Mouse (Mus musculus) kidney, embryonic 16.5 days (tissue): Measurements from ENCODE around the gene Apaf1. TPM values are rescaled to one million over a fixed set of nuclear protein-coding genes. Genes with fewer than 3 reads are reported as not detected.

ENCODE experiments used
- ATAC-seq: fragments of 200-750 bp; cut with Nextera tagmentation; 2 replicates; pipeline ENCODE4 v1.8.0; 2017; ENCODE audit warnings: moderate TSS enrichment; ENCODE audit not compliant: low FRiP score, low TSS enrichment
- H3K27ac ChIP-seq: fragments of 300-500 bp; sonication (generic); 2 replicates; pipeline ENCODE4 v1.5.1; 2014; ENCODE audit warnings: low read length
- H3K27me3 ChIP-seq: fragments of 300-500 bp; sonication (generic); 2 replicates; pipeline ENCODE4 v1.6.1; 2014; ENCODE audit warnings: low read length, control low read depth, mixed read lengths; ENCODE audit not compliant: insufficient read depth
- H3K36me3 ChIP-seq: fragments of 300-500 bp; sonication (generic); 2 replicates; pipeline ENCODE4 v1.6.1; 2014; ENCODE audit warnings: low read length, control low read depth, mixed read lengths; ENCODE audit not compliant: insufficient read depth
- H3K4me1 ChIP-seq: fragments of 300-500 bp; sonication (generic); 2 replicates; pipeline ENCODE4 v1.6.1; 2014; ENCODE audit warnings: low read length, control low read depth, mixed read lengths; ENCODE audit not compliant: insufficient read depth
- H3K4me2 ChIP-seq: fragments of 300-500 bp; sonication (generic); replicated peaks from 2 replicates; pipeline ENCODE4 v1.6.1; 2014; ENCODE audit warnings: low read depth, low read length
- H3K4me3 ChIP-seq: fragments of 300-500 bp; sonication (generic); 2 replicates; pipeline ENCODE4 v1.5.1; 2014; ENCODE audit warnings: mild to moderate bottlenecking, low read length
- H3K9ac ChIP-seq: fragments of 300-500 bp; sonication (generic); replicated peaks from 2 replicates; pipeline ENCODE4 v1.6.1; 2014; ENCODE audit warnings: low read length
- H3K9me3 ChIP-seq: fragments of 300-500 bp; sonication (generic); 2 replicates; pipeline ENCODE4 v1.6.1; 2016; ENCODE audit warnings: low read length, control low read depth
- WGBS: fragments of 180-500 bp; shearing (Covaris S2); extraction: QIAGEN DNeasy Blood & Tissue Kit; methylation state at CpG from one replicate; pipeline ENCODE4 v1.1.7; 2014; 5-methylcytosine and 5-hydroxymethylcytosine counted together
- polyA plus RNA-seq: library from polyadenylated mRNA; unstranded; fragments of >200 nt; fragmentation: Nextera tagmentation; extraction: Ambion mirVana; gene quantifications from 2 replicates; pipeline ENCODE4 v1.2.1, GENCODE M21; 2015

Apaf1 gene
- polyA plus RNA-seq, 1 experiment from 2014 or later: 15.8 TPM

DNA sequence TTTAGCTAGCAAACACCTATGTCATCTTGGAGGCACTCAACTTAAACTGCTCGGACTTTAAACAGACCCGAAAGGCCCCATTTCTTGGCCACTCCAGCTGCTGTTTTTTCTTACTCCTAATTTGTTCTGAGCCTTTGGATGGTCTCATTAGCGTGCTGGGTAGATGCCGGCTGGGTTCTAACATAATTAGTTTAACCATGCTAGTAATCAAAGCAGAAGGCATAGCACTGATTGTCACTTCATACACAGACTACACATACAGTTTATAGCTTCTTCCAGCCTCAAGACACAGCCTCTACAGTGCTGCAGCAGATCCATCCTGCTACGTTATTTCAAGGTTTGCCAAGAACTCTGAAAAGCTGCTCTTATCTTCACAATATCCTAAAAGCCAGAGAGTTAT lies 88.7 kb downstream of the Apaf1 start:
- no peak overlapping the region for H3K4me3 ChIP-seq
- no peaks in the 10 kb centered on the region for H3K27me3 ChIP-seq
- H3K9me3 ChIP-seq: no peaks in the 10 kb centered on the region
- peaks cover 18% of the 10 kb centered on the region for H3K36me3 ChIP-seq
- 86% methylated on average over 5 of the region's 5 CpGs for WGBS
- peaks cover 4% of the 10 kb centered on the region; the same call in 1 of the 2 replicates for H3K4me1 ChIP-seq
- no peak overlapping the region for H3K27ac ChIP-seq
- H3K4me2 ChIP-seq: no peak overlapping the region
- ATAC-seq: no peak
- H3K9ac ChIP-seq: no peak overlapping the region

DNA sequence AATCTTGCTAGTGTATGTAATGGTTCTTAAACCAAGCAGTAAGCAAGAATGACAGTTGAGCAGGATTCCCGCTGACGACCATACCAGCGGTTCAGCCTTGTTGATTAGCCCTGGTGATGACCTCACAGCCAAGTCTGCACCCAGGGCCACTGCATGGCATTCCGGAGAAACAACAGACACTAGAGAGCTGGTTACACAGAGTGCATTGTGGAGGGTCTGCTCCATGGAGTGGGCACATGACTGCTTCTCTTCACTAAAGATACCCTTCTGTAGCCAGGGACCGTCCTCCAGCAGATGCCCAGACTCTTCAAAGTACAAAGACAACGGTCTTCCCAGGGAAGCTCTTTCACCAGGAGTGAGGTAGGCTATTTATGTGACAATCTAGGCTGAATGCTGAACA lies 90.3 kb downstream of the Apaf1 start:
- ATAC-seq: no peak
- 94% methylated on average over 6 of the region's 6 CpGs for WGBS
- H3K4me2 ChIP-seq: no peak overlapping the region
- H3K27me3 ChIP-seq: no peaks in the 10 kb centered on the region
- H3K9ac ChIP-seq: no peak overlapping the region
- H3K4me3 ChIP-seq: no peak overlapping the region
- no peaks in the 10 kb centered on the region for H3K4me1 ChIP-seq
- H3K36me3 ChIP-seq: peaks cover 18% of the 10 kb centered on the region
- no peaks in the 10 kb centered on the region for H3K9me3 ChIP-seq
- no peak overlapping the region for H3K27ac ChIP-seq

DNA sequence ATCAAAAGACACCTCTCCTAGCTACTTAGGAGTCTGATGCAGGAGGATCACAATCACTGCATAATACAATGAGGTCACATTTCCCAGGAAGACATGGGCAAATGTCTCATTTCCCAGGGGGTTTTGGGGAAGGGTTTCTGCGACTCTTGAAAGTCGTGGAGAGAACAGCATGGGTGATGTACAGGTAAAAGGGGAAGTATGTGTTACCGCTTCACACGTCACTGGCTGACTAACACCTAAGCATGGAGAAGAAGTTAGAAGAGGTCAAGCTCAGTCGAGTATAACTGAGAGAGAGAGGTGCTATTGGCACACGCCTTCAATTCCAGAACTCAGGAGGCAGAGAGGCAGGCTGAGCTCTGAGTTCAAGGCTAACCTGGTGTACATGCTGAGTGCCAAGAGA lies 92.2 kb downstream of the Apaf1 start:
- no peak overlapping the region for H3K27ac ChIP-seq
- H3K27me3 ChIP-seq: no peaks in the 10 kb centered on the region
- H3K4me2 ChIP-seq: no peak overlapping the region
- peaks cover 6% of the 10 kb centered on the region for H3K36me3 ChIP-seq
- 87% methylated on average over 6 of the region's 6 CpGs for WGBS
- H3K9ac ChIP-seq: no peak overlapping the region
- H3K4me1 ChIP-seq: no peaks in the 10 kb centered on the region
- no peaks in the 10 kb centered on the region for H3K9me3 ChIP-seq
- no peak for ATAC-seq
- no peak overlapping the region for H3K4me3 ChIP-seq

DNA sequence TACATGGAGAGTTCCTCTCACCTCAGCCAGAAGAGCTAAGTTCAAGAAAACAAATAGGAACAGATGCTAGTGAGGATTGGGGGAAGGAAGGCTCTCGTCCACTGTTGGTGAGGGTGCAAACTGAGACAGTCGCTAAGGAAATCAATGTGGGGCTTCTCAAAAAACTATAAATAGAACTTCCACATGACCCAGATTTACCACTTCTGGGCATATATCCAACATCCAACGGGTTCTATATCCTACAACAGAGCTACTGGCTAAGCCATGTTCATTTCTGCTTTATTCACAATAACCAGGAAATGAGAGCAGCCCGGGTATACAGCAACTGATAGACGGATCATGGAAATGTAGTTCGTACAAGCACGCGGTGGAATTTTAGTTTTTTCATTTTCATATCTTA lies 99.5 kb downstream of the Apaf1 start:
- H3K9ac ChIP-seq: no peak overlapping the region
- ATAC-seq: peak; percentile 49; the same call in 1 of the 2 replicates
- 65% methylated on average over 8 of the region's 8 CpGs for WGBS
- H3K4me1 ChIP-seq: no peaks in the 10 kb centered on the region
- H3K9me3 ChIP-seq: no peaks in the 10 kb centered on the region
- no peak overlapping the region for H3K4me3 ChIP-seq
- H3K4me2 ChIP-seq: no peak overlapping the region
- peaks cover 6% of the 10 kb centered on the region; the same call in 1 of the 2 replicates for H3K36me3 ChIP-seq
- no peaks in the 10 kb centered on the region for H3K27me3 ChIP-seq
- H3K27ac ChIP-seq: no peak overlapping the region

DNA sequence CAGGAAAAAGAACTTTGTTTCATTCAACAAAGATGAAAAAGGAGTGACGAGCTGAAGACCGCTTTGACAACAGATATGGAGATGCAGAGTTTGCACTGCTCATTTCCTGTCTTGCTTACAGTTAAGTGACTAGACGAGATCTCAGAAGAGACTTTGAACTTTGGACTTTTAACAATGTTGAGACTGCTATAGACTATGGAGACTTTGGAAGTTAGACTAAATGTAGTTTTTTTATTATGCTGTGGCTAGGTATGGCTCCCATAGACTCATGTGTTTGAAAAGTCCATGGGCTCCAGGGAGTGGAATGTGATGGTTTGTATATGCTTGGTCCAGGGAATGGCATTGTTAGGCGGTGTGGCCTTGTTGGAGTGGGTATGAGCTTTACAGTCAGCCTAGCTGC lies 100.8 kb downstream of the Apaf1 start:
- H3K9me3 ChIP-seq: no peaks in the 10 kb centered on the region
- no peak for ATAC-seq
- H3K4me2 ChIP-seq: no peak overlapping the region
- WGBS: 90% methylated on average over 4 of the region's 4 CpGs
- H3K27ac ChIP-seq: no peak overlapping the region
- no peaks in the 10 kb centered on the region for H3K4me1 ChIP-seq
- H3K4me3 ChIP-seq: no peak overlapping the region
- H3K9ac ChIP-seq: no peak overlapping the region
- H3K36me3 ChIP-seq: peaks cover 6% of the 10 kb centered on the region; the same call in 1 of the 2 replicates
- no peaks in the 10 kb centered on the region for H3K27me3 ChIP-seq

DNA sequence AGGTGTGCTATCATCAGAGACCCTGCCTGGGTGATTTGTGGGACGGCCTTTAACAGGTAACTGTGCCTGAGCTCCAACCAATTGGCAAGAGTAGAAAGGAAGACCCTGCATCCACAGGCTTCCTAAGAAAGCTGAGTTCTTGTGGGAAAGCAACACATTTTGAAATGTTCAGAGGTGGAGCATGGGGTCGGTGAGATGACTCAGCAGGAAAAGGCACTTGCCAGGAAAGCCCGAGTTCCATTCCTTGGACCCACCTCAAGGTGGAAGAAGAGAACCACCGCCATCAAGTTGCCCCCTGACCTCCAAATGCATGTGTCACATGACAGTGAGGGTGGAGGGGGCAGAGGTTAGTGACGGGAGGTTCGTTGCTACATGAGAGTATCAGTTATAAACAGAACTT lies 108.1 kb downstream of the Apaf1 start:
- ATAC-seq: no peak

DNA sequence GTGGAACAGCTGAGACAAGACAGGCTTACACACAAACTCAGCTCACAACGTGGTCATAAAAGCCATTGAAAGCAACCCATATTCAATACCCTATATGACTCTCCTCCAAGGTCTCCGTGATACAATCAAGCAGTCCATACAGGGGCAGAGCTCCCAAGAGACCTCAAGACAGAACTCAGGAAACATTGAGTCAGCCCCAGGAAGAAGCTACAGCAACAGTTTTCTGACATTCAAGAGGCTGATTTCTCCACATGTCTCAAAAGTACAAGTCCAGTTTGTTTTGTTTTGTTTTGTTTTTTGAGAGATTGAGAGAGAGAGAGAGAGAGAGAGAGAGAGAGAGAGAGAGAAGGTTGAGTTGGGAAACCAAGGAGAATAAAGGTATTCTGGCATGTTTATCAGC lies 108.5 kb downstream of the Apaf1 start:
- WGBS: 61% methylated on average over 2 of the region's 2 CpGs

More for the DNA sequence above, 108.1 kb downstream of the Apaf1 start:
- Histone ChIP-seq H3K36me3 (no peaks in the 10 kb centered on the region), H3K4me2 (no peak overlapping the region), H3K9ac (no peak overlapping the region), H3K27me3 (0 out of 2 replicates have a peak, but pooled peaks cover 2% of the 10 kb centered on the region), H3K4me3 (no peak overlapping the region), H3K9me3 (no peaks in the 10 kb centered on the region), H3K4me1 (peaks cover 7% of the 10 kb centered on the region), H3K27ac (no peak overlapping the region)
- WGBS: 74% methylated on average over 6 of the region's 6 CpGs

DNA sequence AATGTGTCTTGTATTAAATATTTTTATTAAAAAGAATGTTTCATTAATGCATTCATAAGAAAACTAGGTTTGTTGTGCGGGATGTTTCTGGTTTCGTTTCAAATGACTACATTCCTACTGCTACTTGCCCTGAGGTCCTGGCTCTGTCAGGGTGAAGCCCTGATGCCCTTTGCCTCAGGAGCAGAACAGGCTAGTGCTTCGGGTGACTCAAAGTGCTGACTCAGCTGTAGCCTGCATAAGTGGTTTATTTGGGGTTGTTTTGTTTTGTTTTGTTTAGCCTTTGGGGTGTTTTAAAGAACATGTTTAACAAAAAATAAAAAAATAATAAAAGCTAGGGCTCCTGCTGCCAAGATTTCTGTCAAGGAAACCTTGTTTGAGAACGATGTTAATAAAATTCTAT lies 112.0 kb downstream of the Apaf1 start:
- H3K4me3 ChIP-seq: no peak overlapping the region
- H3K4me2 ChIP-seq: no peak overlapping the region
- H3K27me3 ChIP-seq: peaks cover 24% of the 10 kb centered on the region
- no peaks in the 10 kb centered on the region for H3K36me3 ChIP-seq
- H3K9ac ChIP-seq: no peak overlapping the region
- no peaks in the 10 kb centered on the region for H3K9me3 ChIP-seq
- no peak for ATAC-seq
- peaks cover 8% of the 10 kb centered on the region for H3K4me1 ChIP-seq
- no peak overlapping the region for H3K27ac ChIP-seq
- WGBS: 30% methylated on average over 4 of the region's 4 CpGs

More for the DNA sequence above, 108.5 kb downstream of the Apaf1 start:
- no peak overlapping the region for H3K4me2 ChIP-seq
- H3K9ac ChIP-seq: no peak overlapping the region
- H3K27ac ChIP-seq: no peak overlapping the region
- no peaks in the 10 kb centered on the region for H3K9me3 ChIP-seq
- peaks cover 8% of the 10 kb centered on the region for H3K4me1 ChIP-seq
- no peaks in the 10 kb centered on the region for H3K36me3 ChIP-seq
- ATAC-seq: no peak
- peaks cover 4% of the 10 kb centered on the region for H3K27me3 ChIP-seq
- H3K4me3 ChIP-seq: no peak overlapping the region

DNA sequence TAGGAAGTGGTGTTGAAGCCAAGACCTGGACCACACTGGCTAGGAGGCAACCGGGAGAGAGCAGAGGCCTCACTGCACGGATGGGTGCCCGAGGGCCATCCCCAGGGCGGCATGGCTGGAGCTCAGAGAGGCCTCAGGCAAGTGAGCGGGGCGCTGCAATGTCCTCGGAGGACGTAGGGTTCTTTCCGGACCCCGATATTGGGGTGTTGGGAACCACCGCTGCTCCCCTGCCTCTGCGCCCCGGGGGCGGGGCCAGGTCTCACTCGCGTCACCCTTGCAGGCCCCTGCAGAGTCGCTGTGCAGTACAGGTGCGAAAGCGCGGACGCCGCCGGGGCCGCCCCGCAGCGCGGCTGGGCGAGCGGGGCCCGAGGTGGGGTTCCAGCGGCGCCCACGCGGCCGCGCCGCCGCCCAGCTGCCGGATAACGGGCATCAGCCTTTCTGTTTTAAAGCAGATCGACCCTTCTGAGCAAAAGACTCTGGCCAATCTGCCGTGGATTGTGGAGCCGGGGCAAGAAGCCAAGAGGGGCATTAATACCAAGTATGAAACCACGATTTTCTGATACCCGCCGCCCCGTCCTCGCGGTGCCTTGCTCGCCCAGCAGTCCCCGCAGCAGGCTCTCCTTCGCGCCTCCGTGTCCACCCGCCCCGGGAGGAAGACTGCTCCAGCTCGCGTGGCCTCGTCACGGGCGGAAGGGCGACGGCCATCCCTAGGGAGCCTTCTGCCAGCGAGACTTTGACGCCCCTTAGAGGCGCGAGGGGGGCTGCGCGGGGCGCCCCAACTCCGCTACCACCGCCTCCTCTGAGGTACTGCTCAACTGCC lies 113.0 kb downstream of the Apaf1 start:
- Histone ChIP-seq H3K27me3 (peaks cover 24% of the 10 kb centered on the region), H3K9me3 (no peaks in the 10 kb centered on the region), H3K27ac (no peak overlapping the region), H3K9ac (peak overlapping the region; percentile 56), H3K4me1 (peaks cover 8% of the 10 kb centered on the region), H3K4me3 (peak overlapping the region; percentile 52), H3K4me2 (peak overlapping the region; percentile 91), H3K36me3 (no peaks in the 10 kb centered on the region)
- WGBS: under 1% methylated on average over 72 of the region's 72 CpGs
- ATAC-seq: peak; percentile 67

DNA sequence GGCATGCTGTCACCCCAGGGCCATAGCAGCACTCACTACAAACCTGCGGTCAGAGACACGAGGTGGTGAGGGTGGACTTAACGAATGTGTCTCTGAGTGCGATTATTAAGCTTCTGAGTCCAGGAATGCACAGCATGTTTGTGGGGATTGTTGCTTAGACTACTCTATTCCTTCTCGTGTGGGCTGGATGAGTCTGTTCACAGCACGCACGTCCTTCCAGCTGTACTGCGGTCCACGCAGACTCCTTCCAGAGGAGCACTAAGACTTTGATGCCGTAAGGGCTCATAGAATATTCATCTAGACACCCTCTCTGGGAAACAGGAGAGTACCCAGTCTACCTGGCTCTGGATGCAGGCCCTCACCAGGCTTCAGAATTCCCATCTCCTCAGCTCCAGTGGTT lies 114.3 kb downstream of the Apaf1 start:
- no peaks in the 10 kb centered on the region for H3K9me3 ChIP-seq
- H3K9ac ChIP-seq: no peak overlapping the region
- no peaks in the 10 kb centered on the region for H3K36me3 ChIP-seq
- H3K27ac ChIP-seq: no peak overlapping the region
- 94% methylated on average over 10 of the region's 10 CpGs for WGBS
- H3K4me3 ChIP-seq: no peak overlapping the region
- peaks cover 8% of the 10 kb centered on the region for H3K4me1 ChIP-seq
- H3K27me3 ChIP-seq: peaks cover 24% of the 10 kb centered on the region
- ATAC-seq: no peak
- no peak overlapping the region for H3K4me2 ChIP-seq
